Mouse (Mus musculus): ENCODE measurements around the gene 1700012A03Rik. TPM values are rescaled to one million over a fixed set of nuclear protein-coding genes. Genes with fewer than 3 reads are reported as not detected.
A peak's percentile ranks its signal among the peaks of the same experiment; 100 is the strongest.

1700012A03Rik gene
- polyA plus RNA-seq, 1 experiment, result not detected

GRCm38 (mm10) chr6:32021853-32022536 lies 28.1 kb upstream of the 1700012A03Rik start:
- 69% methylated on average over 10 of the region's 10 CpGs for WGBS
- H3K4me1 ChIP-seq (ENCODE audit: control insufficient read depth, insufficient read depth, low read length), result peaks cover 13% of the 10 kb centered on the region
- H3K27ac ChIP-seq (ENCODE audit: insufficient read depth, low read length), result no peak overlapping the region
- DNase-seq, result no peak
- H3K27me3 ChIP-seq (ENCODE audit: control insufficient read depth, insufficient read depth, low read length), result no peaks in the 10 kb centered on the region; the same call in 1 of the 2 replicates
- no peak overlapping the region for H3K4me3 ChIP-seq (replicated peaks; ENCODE audit: insufficient read depth, low read depth, low read length)
- TF ChIP-seq POLR2A (IDR thresholded peaks at IDR 0.05; ENCODE audit: borderline replicate concordance, insufficient read depth, low read length) (no peak), CTCF (IDR thresholded peaks at IDR 0.05; ENCODE audit: borderline replicate concordance, insufficient read depth, low read depth, low read length) (no peak)

GRCm38 (mm10) chr6:32022537-32022869 lies 27.5 kb upstream of the 1700012A03Rik start:
- TF ChIP-seq CTCF (IDR thresholded peaks at IDR 0.05; ENCODE audit: borderline replicate concordance, insufficient read depth, low read depth, low read length) (no peak), POLR2A (IDR thresholded peaks at IDR 0.05; ENCODE audit: borderline replicate concordance, insufficient read depth, low read length) (no peak)
- Histone ChIP-seq H3K27me3 (ENCODE audit: control insufficient read depth, insufficient read depth, low read length) (no peaks in the 10 kb centered on the region; the same call in 1 of the 2 replicates), H3K4me3 (replicated peaks; ENCODE audit: insufficient read depth, low read depth, low read length) (no peak overlapping the region), H3K4me1 (ENCODE audit: control insufficient read depth, insufficient read depth, low read length) (peaks cover 10% of the 10 kb centered on the region), H3K27ac (ENCODE audit: insufficient read depth, low read length) (no peak overlapping the region)
- no peak for DNase-seq
- WGBS, result 91% methylated on average over 1 of the region's 1 CpGs

GRCm38 (mm10) chr6:32028228-32029009 lies 21.6 kb upstream of the 1700012A03Rik start:
- no peak for DNase-seq
- no peak overlapping the region for H3K27ac ChIP-seq (ENCODE audit: insufficient read depth, low read length)
- TF ChIP-seq CTCF (IDR thresholded peaks at IDR 0.05; ENCODE audit: borderline replicate concordance, insufficient read depth, low read depth, low read length), result no peak
- no peak for TF ChIP-seq POLR2A (IDR thresholded peaks at IDR 0.05; ENCODE audit: borderline replicate concordance, insufficient read depth, low read length)
- no peaks in the 10 kb centered on the region for H3K27me3 ChIP-seq (ENCODE audit: control insufficient read depth, insufficient read depth, low read length)
- no peak overlapping the region for H3K4me3 ChIP-seq (replicated peaks; ENCODE audit: insufficient read depth, low read depth, low read length)
- H3K4me1 ChIP-seq (ENCODE audit: control insufficient read depth, insufficient read depth, low read length), result no peaks in the 10 kb centered on the region
- 31% methylated on average over 3 of the region's 3 CpGs for WGBS

GRCm38 (mm10) chr6:32034226-32034625 lies 15.8 kb upstream of the 1700012A03Rik start:
- Histone ChIP-seq H3K27ac (ENCODE audit: insufficient read depth, low read length) (no peak overlapping the region), H3K4me1 (ENCODE audit: control insufficient read depth, insufficient read depth, low read length) (no peaks in the 10 kb centered on the region), H3K27me3 (ENCODE audit: control insufficient read depth, insufficient read depth, low read length) (no peaks in the 10 kb centered on the region), H3K4me3 (replicated peaks; ENCODE audit: insufficient read depth, low read depth, low read length) (no peak overlapping the region)
- no peak for DNase-seq
- WGBS, result 76% methylated on average over 2 of the region's 2 CpGs
- no peak for TF ChIP-seq CTCF (IDR thresholded peaks at IDR 0.05; ENCODE audit: borderline replicate concordance, insufficient read depth, low read depth, low read length)
- TF ChIP-seq POLR2A (IDR thresholded peaks at IDR 0.05; ENCODE audit: borderline replicate concordance, insufficient read depth, low read length), result no peak

- H3K4me3 ChIP-seq (replicated peaks; ENCODE audit: insufficient read depth, low read depth, low read length), result no peak overlapping the region
- TF ChIP-seq POLR2A (IDR thresholded peaks at IDR 0.05; ENCODE audit: borderline replicate concordance, insufficient read depth, low read length) (no peak), CTCF (IDR thresholded peaks at IDR 0.05; ENCODE audit: borderline replicate concordance, insufficient read depth, low read depth, low read length) (no peak)
- no peak overlapping the region for H3K27ac ChIP-seq (ENCODE audit: insufficient read depth, low read length)
- no peak for DNase-seq
- H3K4me1 ChIP-seq (ENCODE audit: control insufficient read depth, insufficient read depth, low read length), result no peaks in the 10 kb centered on the region
- no peaks in the 10 kb centered on the region for H3K27me3 ChIP-seq (ENCODE audit: control insufficient read depth, insufficient read depth, low read length)
Measured at GRCm38 (mm10) chr6:32045344-32045743, 4.7 kb upstream of the 1700012A03Rik start.

- Histone ChIP-seq H3K4me1 (ENCODE audit: control insufficient read depth, insufficient read depth, low read length) (no peaks in the 10 kb centered on the region), H3K4me3 (replicated peaks; ENCODE audit: insufficient read depth, low read depth, low read length) (no peak overlapping the region), H3K27ac (ENCODE audit: insufficient read depth, low read length) (no peak overlapping the region), H3K27me3 (ENCODE audit: control insufficient read depth, insufficient read depth, low read length) (no peaks in the 10 kb centered on the region)
- TF ChIP-seq CTCF (IDR thresholded peaks at IDR 0.05; ENCODE audit: borderline replicate concordance, insufficient read depth, low read depth, low read length) (no peak), POLR2A (IDR thresholded peaks at IDR 0.05; ENCODE audit: borderline replicate concordance, insufficient read depth, low read length) (no peak)
- 67% methylated on average over 4 of the region's 4 CpGs for WGBS
- no peak for DNase-seq
Measured at GRCm38 (mm10) chr6:32049256-32049950, 643 bp upstream of the 1700012A03Rik start.

GRCm38 (mm10) chr6:32052135-32052915 lies 2.3 kb downstream of the 1700012A03Rik start:
- no peaks in the 10 kb centered on the region for H3K4me1 ChIP-seq (ENCODE audit: control insufficient read depth, insufficient read depth, low read length)
- peak; percentile 13 to 21 for DNase-seq
- H3K4me3 ChIP-seq (replicated peaks; ENCODE audit: insufficient read depth, low read depth, low read length), result no peak overlapping the region
- no peaks in the 10 kb centered on the region for H3K27me3 ChIP-seq (ENCODE audit: control insufficient read depth, insufficient read depth, low read length)
- no peak overlapping the region for H3K27ac ChIP-seq (ENCODE audit: insufficient read depth, low read length)
- 22% methylated on average over 6 of the region's 6 CpGs for WGBS
- TF ChIP-seq POLR2A (IDR thresholded peaks at IDR 0.05; ENCODE audit: borderline replicate concordance, insufficient read depth, low read length) (no peak), CTCF (IDR thresholded peaks at IDR 0.05; ENCODE audit: borderline replicate concordance, insufficient read depth, low read depth, low read length) (no peak)
